Mouse (Mus musculus): ENCODE measurements around the gene Fam189b. TPM values are rescaled to one million over a fixed set of nuclear protein-coding genes. Genes with fewer than 3 reads are reported as not detected.

Fam189b gene
- total RNA-seq, 2 experiments from 2014 or later, result 15.4 to 16.2 TPM

DNA sequence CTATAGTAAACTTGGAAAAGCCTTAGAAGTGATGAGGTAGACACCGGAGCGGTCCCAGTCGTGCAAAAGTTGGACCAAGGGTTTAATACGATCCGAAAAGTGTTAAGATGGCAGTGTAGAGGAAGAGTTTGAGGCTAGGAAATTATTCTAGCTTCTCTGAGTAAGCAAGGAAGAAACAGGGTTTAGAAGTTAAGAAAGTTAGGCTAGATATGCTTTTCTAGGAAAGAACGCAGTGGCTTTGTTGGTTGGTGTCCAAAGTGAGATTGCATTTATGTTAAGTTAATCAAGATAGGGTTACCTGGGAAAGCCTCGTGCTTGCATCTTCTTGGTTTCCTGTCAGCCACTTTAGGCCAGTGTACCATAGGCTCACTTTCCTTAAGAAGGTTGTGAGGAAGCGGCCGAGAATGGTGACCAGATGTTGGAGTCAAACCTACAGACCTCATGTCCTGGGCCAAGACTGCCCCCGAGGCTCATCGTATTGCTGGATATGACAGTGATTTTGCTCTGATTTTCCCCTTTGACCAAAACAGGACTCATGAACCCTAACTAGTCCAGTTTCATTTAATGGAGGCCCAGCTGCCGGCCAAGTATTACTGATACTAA lies 17.6 kb upstream of the Fam189b start:
- DNase-seq (ENCODE audit: low spot score in 2 of 2), result no peak

GRCm38 (mm10) chr3:89166945-89167344 lies 16.0 kb upstream of the Fam189b start:
- no peak for DNase-seq (ENCODE audit: low spot score in 2 of 2)

GRCm38 (mm10) chr3:89174844-89175243 lies 8.1 kb upstream of the Fam189b start:
- DNase-seq (ENCODE audit: low spot score in 2 of 2), result no peak

DNA sequence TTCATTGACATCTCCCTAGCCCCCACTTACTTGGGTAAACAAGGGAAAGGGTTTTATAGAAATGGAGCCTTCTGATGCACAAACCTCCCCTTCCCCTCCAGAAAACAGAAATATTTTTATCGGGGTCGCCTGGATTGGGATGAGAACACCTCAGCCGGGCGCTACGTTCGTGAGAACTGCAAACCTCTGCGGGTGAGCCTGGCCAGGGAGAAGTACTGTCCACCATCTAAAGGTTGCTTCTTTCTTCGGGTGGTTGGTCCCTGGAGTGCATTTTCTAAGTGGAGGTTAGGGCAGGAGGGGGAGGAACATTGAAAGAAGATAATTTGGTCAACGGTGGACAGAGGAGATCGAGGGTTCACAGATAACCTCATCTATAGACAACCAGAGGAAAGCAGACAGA lies 7.4 kb upstream of the Fam189b start:
- no peak for DNase-seq (ENCODE audit: low spot score in 2 of 2)

- no peak for DNase-seq (ENCODE audit: low spot score in 2 of 2)
Measured at GRCm38 (mm10) chr3:89176421-89176820, 6.5 kb upstream of the Fam189b start.

DNA sequence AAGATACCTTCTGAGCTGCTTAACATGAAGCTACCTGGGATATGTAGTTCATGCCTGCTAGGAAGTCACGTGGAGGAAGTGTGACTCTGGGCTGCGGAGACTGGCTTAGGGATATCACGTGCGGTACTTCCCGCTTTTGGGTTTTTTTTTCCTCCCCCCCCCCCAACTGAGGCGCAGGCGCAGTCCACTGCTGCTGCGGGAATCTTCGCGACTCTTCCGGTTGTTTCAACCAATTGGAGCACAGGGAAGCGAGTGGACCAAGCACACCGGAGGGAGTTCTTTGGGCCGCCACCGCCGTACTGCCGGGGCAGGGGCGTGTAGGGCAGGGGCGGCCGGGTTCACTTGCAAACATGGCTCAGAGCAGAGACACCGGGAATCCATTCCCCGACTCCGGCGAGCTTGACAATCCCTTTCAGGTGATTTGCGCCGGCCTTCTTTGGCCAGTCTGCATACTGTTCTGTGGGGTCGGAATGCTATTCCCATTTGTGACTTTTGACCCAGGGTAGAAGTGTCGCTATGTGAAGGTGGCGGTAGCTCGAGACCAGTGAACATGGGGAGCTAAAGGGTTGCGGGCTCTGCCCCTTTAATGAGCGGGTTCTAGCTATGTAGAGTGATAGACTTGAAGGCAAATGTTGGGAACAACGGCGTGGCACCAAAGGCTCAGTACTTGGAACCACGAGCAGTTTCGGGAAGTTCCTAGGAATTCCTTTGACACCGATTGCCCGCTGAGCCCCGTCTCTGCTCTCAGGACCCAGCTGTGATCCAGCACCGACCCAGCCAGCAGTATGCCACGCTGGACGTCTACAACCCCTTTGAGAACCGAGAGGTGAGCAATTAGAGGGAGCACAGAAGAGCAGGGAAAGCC lies 5.5 kb upstream of the Fam189b start, which contains the start of gene Scamp3:
TSS of gene Scamp3 (plus strand) at position 232 of the 865 bp plus-strand sequence.
- peak; percentile 75 to 78 for DNase-seq (ENCODE audit: low spot score in 2 of 2)

DNA sequence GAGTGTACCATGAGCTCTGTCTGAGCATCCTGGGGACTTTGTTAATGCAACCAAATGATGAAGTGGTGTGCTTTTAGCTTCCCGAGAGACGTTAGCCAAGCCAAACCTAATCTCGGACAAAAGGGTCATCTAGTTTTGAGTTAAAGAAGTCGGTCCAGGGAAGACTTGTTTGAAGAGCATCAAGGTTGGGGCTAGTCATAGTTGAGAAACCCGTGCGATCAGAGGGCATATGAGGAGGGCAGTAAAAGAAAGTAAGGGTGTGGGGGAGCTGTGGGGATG lies 4.9 kb upstream of the Fam189b start:
- DNase-seq (ENCODE audit: low spot score in 2 of 2), result no peak

DNA sequence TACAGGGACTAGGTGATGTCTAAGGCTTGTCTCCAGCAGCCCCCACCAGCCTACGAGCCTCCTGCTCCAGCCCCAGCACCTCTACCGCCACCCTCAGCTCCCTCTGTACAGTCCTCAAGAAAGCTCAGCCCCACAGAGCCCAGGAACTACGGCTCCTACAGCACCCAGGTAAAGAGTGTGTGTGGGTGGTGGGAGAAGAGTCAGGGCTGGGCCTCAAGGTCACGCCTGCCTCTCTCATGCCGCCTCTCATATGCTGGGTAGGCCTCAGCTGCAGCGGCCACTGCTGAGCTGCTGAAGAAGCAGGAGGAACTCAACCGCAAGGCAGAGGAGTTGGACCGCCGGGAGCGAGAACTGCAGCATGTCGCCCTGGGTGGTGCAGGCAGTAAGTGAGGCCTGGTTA lies 3.9 kb upstream of the Fam189b start:
- DNase-seq (ENCODE audit: low spot score in 2 of 2), result no peak

DNA sequence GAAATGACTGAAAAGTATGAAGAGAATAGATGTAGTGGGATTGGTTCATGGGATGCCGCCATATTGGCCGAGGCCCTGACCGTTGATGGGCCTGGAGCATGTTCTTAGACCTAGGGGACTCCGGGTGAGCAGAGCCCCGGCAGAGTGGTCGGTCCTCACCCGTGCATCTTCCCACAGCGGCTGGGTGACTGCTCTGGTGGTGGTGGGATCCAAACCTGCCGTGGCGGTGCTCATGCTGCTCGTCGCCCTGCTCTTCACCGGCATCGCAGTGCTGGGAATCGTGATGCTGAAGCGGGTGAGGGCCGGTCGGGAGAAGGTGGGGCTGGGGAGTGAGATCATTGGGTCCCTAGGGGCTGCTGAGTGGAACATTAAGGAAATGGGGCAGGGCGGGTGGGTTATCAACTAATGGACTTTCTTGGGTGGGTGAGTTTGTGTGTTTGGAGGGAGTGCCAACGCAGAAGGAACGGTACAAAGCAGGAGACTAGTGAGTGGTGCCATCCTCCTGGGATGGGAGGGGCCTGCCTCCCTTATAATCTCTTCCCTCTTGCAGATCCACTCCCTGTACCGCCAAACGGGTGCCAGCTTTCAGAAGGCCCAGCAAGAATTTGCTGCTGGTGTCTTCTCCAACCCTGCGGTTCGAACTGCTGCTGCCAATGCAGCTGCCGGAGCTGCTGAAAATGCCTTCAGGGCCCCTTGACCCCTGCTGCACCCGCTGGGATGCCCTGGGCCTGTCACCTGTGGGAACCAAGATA lies 1.0 kb upstream of the Fam189b start:
- DNase-seq (ENCODE audit: low spot score in 2 of 2), result no peak

GRCm38 (mm10) chr3:89182531-89183057 lies 349 bp upstream of the Fam189b start:
- DNase-seq (ENCODE audit: low spot score in 2 of 2), result no peak

DNA sequence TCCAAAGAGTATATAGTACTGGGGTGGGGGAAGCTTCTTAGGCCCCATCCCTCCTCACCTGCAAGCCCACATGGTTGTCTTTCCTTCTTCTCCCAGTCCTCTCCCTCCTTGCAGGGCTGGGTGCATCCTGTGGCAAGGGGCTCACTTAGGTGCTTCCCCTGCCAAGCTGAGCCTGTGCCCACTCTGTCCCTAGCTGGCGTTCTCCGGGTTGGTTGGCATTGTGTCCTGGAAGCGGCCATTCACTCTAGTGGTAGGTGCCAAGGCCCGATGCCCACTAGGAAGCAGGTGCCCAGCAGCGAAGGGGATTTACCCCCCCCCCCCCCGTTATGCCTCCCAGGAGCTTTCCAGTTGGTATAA lies 994 bp downstream of the Fam189b start:
- DNase-seq (ENCODE audit: low spot score in 2 of 2), result no peak

GRCm38 (mm10) chr3:89187197-89187596 lies 4.3 kb downstream of the Fam189b start:
- no peak for DNase-seq (ENCODE audit: low spot score in 2 of 2)

GRCm38 (mm10) chr3:89187690-89188477 lies 4.9 kb downstream of the Fam189b start:
- no peak for DNase-seq (ENCODE audit: low spot score in 2 of 2)

GRCm38 (mm10) chr3:89188478-89188875 lies 5.5 kb downstream of the Fam189b start:
- no peak for DNase-seq (ENCODE audit: low spot score in 2 of 2)

- no peak for DNase-seq (ENCODE audit: low spot score in 2 of 2)
Measured at GRCm38 (mm10) chr3:89190436-89190835, 7.5 kb downstream of the Fam189b start.

DNA sequence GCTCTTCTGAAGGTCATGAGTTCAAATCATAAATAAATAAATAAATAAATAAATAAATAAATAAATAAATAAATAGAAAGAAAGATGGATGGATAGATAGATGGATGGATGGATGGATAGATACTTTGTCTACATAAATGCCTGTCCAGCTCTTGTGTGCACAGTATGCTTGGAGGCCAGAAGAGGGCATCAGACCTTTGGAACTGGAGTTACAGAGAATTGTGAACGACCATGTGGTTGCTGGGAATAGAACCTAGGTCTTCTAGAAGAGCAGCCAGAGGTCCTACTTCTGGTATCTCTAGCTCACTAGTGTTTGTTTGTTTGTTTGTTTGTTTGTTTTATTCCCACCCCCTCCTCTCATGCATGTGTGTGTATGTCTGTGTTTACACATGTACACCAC lies 10.4 kb downstream of the Fam189b start:
- no peak for DNase-seq (ENCODE audit: low spot score in 2 of 2)

GRCm38 (mm10) chr3:89193853-89194252 lies 10.9 kb downstream of the Fam189b start:
- DNase-seq (ENCODE audit: low spot score in 2 of 2), result no peak

- peak; percentile 73 to 75 for DNase-seq (ENCODE audit: low spot score in 2 of 2)
Measured at GRCm38 (mm10) chr3:89195979-89196877, 13.3 kb downstream of the Fam189b start.

GRCm38 (mm10) chr3:89199839-89200238 lies 16.9 kb downstream of the Fam189b start:
- DNase-seq (ENCODE audit: low spot score in 2 of 2), result no peak
